Mouse (Mus musculus) A20 (cell line): Measurements from ENCODE around the gene Ppil6.

Experiments used
- DNase-seq: peaks from one replicate; pipeline ENCODE4 v3.0.0-alpha.2; 2011; ENCODE audit warnings: low read depth, low spot score

The Ppil6 gene

GRCm38 (mm10) chr10:41525696-41526095 lies 35.5 kb downstream of the Ppil6 start:
- DNase-seq, result no peak

GRCm38 (mm10) chr10:41529972-41530371 lies 39.7 kb downstream of the Ppil6 start:
- peak; percentile 63 for DNase-seq

GRCm38 (mm10) chr10:41535991-41536390 lies 45.8 kb downstream of the Ppil6 start:
- DNase-seq, result no peak

GRCm38 (mm10) chr10:41536714-41537113 lies 46.5 kb downstream of the Ppil6 start:
- DNase-seq, result no peak

GRCm38 (mm10) chr10:41537226-41537982 lies 47.2 kb downstream of the Ppil6 start:
- DNase-seq, result no peak

- DNase-seq, result no peak
These were observed 47.7 kb downstream of the Ppil6 start for GRCm38 (mm10) chr10:41537983-41538330.

GRCm38 (mm10) chr10:41538986-41539385 lies 48.7 kb downstream of the Ppil6 start:
- no peak for DNase-seq

- DNase-seq, result no peak
These were observed 51.8 kb downstream of the Ppil6 start for GRCm38 (mm10) chr10:41542057-41542456.

- no peak for DNase-seq
These were observed 53.2 kb downstream of the Ppil6 start for GRCm38 (mm10) chr10:41543439-41543838.

- DNase-seq, result no peak
These were observed 53.6 kb downstream of the Ppil6 start for GRCm38 (mm10) chr10:41543844-41544243.

GRCm38 (mm10) chr10:41544481-41545190 lies 54.4 kb downstream of the Ppil6 start:
- peak; percentile 87 for DNase-seq

GRCm38 (mm10) chr10:41545224-41545755 lies 55.1 kb downstream of the Ppil6 start:
- peak; percentile 81 for DNase-seq

GRCm38 (mm10) chr10:41546396-41547165 lies 56.3 kb downstream of the Ppil6 start:
- no peak for DNase-seq

- no peak for DNase-seq
These were observed 60.5 kb downstream of the Ppil6 start for GRCm38 (mm10) chr10:41550711-41551110.

- DNase-seq, result peak; percentile 69
These were observed 62.1 kb downstream of the Ppil6 start for GRCm38 (mm10) chr10:41552319-41552718.

GRCm38 (mm10) chr10:41552847-41553589 lies 62.8 kb downstream of the Ppil6 start:
- peak; percentile 91 for DNase-seq

- no peak for DNase-seq
These were observed 63.5 kb downstream of the Ppil6 start for GRCm38 (mm10) chr10:41553711-41554110.

GRCm38 (mm10) chr10:41555081-41555480 lies 64.8 kb downstream of the Ppil6 start:
- DNase-seq, result no peak

- DNase-seq, result no peak
These were observed 68.2 kb downstream of the Ppil6 start for GRCm38 (mm10) chr10:41558401-41558800.

- no peak for DNase-seq
These were observed 71.6 kb downstream of the Ppil6 start for GRCm38 (mm10) chr10:41561701-41562395.
